Mouse (Mus musculus) CD8-positive naive resting alpha-beta T cell, adult 2 months (primary cell): ENCODE measurements around the gene Gab3.

Experiments used
- DNase-seq, 2 experiments: peaks; one replicate each; pipeline ENCODE4 v3.0.0; 2022; ENCODE audit warnings: low read depth in 2 of 2, low spot score in 2 of 2

The Gab3 gene

DNA sequence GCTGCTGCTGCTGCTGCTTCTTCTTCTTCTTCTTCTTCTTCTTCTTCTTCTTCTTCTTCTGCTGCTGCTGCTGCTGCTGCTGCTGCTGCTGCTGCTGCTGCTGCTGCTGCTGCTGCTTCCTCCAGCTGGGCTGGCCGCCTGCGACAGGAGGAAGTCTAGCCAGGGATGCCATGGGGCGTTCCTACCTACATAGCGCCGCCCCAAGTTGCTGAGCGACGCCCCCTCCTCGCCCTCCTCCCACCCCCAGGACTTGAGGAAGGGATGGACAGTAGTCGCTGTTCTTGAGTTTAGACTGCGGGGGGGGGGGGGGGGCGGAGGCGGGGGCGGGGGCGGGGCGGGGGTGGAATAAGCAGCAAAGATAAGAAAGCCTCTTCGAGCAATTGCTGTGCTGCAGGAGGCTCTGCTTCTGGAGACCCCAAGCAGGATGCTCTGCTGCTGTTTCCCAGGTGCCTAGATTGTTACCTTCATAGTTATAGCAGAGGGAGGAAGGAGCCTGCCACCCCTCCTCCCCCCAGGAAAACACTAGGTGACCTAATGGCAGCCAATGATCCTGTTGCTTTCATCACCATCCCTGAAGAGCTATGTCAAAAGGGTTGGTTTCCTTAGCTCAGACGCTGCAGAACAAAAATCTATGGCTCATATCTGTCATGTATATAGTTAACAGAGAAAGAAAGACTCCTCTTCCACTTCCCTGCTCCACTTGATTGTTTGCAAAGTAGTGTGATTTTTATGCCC lies at the start of gene Gab3:
Gab3 (minus strand) TSS at position 685 of the 735 bp plus-strand sequence.
- peak; percentile 32 to 43 for DNase-seq

DNA sequence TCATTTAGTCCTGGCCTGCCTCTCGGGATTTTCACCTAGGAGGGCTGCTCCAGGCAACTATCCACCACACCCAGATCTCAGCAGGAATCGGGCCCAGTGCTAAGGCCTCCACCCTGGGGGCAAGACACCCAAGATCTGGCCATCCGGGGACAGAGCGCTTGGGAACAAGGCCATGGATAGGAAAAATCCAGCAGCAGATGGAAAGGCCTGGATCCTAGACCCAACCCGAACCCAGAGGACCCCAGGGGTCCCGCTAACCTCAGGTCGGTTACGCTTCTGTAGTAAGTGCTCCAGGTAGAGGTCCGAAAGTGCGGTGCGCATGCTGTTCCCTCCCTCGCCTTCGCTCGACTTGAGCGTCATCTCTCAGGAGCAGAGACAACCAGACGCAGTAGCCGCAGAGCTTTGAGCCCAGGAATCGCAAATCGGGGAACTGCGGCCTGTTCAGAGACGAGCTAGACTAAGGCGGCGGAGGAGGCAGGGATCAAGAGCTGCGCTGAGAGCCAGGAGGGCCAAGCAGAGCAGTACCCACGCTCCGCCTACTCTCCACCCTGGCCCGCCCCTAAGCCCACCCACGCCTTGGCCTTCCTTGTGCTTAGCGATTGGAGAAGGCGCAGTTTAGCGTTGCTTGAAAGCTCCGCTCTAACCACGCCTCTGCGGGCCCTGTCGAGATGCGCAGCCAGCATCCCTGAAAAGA lies 45.4 kb upstream of the Gab3 start, which contains the start of gene Mpp1:
Mpp1 (minus strand) TSS at position 550 of the 694 bp plus-strand sequence.
- peak; percentile 44 to 66 for DNase-seq

DNA sequence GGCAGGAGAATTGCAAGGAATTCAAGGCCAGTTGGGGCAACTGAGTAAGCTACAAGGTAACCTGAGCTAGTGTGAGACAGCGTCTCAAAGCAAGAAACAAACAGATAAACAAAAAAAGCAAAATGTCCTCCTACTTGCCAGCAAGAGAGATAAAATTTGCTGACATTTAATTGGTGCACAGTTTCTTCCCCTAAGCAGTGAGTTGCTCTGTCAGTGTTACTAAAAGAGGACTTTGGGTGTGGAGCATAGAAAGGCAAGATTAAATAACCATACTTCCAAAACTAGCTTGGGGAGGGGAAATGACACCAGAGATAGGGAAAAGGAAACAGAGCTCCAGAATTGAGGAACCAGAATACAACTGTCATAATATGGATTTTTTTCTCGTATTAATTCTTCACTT lies 44.2 kb upstream of the Gab3 start:
- DNase-seq, result no peak

DNA sequence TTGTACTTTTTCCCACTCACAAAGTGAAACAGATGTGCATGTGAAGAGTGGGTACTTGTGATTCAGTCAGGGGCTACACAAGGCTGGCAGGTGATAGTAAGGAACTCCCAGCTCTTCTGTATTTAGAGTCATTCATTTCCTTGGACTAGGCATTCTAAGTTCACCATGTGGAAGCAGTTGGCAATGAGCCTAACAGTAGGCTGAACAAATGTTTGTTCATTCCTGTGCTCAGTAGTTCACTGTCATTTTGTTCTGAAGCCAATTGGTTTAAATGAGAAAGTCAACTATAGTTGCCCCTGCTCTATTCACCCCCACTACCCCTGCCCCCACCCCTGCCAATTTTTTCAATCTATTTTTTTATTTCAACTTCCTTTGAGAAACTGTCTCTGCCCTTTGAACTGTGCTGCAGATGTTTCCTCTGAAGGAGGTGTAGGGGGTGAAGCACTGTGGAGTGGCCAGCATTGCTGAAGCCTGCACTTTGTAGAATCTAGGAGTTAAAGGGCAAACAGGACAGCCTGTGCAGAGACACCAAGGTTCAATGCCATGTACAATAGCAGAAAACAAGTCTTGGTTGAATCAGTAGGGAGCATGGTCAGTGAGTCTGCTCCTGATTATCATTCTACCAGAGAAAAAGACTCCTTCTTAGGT lies 43.2 kb upstream of the Gab3 start:
- DNase-seq, result no peak

DNA sequence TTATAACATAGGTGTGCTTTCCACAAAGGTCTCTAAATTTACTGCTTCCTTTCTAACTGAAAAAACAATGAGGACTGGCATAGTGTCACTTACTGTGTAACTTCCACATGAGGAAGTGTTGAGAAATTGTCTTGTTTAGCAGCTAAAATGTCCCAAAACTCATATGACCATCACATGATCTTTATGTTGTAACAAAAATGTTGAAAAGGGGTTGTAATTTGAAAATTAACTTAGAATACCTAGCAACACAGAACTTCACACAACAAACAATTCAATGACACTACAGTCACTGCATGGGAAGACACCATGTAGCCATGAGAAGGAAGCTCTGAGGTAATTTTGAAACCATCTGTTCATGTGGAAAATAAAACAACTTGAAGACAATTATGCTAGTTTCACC lies 41.6 kb upstream of the Gab3 start:
- DNase-seq, result no peak

DNA sequence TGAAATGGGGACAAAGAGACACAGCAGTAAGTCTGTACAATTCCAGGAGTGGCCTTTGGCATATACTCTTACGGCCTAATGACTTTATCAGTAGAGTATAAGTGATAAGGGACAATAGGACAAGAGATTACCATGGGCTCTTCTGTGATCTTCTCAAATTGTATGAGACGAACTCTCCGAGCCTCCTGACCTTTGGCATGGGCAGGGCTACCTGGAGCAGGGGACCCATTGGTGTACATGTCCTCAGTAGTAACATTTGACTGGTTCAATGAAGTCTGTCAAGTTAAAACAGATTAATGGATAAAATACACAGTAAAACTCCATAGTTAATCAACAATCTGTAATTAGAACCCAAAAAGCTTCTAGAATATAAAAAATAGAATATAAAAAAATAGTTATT lies 40.3 kb upstream of the Gab3 start:
- DNase-seq, result no peak

DNA sequence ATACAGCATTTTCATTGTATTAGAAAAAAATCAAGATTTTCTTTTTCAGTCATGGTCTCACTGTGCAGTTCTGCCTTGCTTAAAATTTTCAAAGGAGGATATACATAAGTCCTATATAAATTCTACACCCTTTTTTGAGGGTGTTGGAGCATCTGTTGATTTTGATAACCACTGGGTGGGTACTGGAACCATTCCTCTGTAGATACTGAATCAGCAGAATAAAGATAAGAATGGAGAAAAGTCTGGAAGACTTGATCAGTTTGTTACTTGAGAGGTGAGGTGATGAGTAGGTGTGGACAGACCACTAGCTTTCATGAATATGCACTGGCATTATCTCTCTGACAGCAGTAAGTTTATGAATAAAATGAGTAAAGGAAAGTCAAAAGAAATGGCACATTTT lies 30.3 kb upstream of the Gab3 start:
- no peak for DNase-seq

DNA sequence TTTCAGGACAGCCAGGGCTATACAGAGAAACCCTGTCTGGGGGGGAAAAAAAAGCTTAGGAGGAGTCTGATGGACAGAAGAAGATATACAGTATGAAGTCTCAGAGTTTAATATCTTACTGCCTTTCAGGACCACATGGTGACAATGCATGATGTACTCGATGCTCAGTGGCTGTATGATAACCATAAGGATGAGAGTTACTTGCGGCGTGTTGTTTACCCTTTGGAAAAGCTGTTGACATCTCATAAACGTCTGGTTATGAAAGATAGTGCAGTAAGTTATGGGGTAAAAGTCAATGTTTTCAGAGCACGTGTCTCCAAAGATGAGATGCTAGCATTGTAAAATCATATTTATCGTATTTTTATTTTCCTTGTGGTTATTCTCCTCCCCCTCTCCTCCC lies 17.0 kb upstream of the Gab3 start:
- DNase-seq, result no peak

DNA sequence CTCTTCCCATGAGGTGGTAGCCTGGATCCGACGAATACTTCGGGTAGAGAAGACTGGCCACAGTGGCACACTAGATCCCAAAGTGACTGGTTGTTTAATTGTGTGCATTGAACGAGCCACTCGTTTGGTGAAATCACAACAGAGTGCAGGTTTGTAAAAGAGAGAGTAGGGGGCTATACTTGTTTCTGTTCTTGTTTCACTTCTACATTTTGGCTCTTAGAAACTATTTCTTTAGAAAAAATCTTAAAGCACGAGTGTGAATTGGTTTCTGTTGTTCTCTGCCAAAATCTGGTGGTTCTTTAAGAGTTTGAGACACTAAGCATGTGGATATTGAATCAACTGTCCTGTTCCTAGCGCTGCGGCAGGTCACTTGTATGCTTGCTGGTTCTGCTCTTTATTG lies 13.5 kb upstream of the Gab3 start:
- no peak for DNase-seq

DNA sequence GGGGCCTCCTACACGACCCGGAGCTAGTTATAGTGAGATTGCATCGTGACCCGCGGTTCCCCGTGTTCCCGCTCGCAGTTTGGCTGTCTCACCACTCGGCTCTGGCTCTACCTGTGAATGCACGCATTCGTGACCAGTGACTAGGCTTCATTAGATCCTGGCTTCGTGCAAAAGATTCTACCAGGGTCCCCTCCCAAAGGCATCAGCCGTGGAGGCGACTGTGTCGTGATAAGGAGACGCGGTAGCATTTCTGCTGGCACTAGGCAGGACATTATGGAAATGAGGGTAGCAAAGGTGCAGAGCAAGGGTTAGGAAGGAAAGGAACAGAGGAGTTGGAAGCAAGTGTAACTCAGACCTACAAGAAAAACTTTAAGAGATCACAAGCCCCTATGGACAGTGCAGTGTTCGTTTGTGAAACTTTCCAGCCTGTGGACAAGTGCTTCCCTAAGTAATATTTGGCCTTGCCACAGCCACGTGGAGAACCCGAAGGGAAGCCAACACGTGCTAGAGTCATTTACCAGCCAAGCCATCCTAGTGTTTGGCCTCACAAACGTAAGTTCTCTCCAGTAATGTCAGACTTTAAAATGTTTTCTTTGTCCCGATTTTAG lies 11.0 kb upstream of the Gab3 start:
- DNase-seq, result no peak

DNA sequence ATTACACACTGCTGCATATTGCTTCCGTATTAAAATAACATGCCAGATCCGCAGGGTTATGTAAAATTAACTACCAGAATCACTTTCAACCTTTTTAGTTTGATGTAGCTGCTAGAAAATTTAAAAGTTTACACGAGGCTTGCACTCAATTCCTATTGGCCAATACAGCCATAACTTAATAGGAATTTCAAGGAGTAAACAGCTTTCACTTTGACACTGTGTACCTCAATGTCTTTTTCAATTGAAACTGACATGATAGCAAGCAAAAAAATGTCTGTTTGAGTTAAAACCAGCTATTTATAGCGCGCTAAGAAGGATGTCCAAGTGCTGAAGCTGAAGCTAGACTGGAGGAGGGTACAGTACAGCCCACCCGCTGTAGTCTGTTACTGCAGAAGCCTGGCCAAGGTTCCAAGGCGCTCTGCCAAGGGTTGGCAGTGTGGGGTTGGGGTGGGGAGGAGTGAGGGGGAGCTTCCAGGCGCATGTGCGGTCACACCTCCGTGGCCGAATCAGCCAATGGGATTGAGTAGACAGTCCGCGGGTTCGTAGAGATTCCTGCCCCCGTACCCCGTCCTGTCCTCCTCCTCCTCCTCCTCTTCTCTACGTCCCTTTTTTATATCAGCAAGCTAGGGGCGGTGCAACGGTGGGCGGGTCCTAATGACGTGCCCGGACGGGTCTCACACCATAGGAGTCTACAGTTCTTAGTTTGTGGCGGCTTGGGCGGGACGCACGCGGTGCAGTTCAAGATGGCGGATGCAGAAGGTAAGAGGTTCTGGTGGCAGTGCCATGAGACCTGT lies 10.3 kb upstream of the Gab3 start, which contains the start of gene Dkc1:
Dkc1 (plus strand) TSS at position 486 of the 794 bp plus-strand sequence.
- DNase-seq, result peak; percentile 89 to 90

DNA sequence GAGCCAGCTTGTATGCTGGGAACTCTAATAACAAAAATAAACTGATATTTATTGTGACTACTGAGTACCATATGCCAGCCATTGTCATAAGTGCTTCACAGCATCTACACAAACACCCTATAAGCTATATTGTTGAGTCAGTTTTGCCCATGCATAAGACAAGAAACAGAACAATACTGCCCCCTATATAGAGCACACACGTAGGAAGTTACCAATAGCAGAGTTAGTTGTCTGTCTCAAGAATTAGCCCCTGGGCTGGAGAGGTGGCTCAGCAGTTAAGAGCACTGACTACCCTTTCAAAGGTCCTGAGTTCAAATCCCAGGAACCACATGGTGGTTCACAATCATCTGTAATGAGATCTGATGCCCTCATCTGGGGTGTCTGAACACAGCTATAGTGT lies 396 bp upstream of the Gab3 start:
- DNase-seq, result no peak

DNA sequence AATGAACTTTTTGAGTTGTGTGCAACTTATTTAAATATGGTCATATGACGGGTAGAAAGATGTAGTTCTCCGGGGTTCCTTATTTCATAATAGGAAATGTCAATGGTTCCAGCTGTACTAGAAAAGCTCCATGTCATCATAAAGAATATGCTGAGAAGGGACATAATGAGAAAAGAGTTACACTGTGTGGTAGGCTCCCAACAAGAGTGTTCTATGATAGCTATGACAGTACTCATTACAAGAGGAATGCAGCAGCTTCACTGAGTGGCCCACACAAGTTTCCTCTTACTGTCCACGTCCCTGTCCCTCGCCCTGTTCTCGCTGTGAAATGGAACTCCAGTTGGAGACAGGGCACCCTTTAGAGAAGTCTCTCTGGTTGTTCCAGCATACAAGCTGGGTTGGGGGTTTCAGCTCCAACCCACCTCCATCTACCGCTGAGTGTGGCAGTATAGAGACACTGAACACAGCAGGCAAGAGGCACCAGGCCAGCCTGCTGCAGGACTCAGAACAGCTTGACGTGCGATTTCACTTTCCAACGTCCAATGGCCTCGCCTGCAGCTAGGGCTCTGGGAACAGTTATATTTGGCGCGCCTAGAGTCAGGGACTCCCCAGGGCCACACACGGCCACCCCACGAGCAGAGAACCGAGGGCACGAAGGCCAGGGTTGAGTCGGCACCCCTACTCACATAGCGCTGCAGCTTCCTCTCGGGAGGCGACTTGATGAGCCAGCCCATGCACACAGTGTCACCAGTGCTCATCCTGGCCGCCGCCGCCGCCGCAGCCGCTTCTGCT lies 1.1 kb downstream of the Gab3 start:
- peak; percentile 9 to 14 for DNase-seq

DNA sequence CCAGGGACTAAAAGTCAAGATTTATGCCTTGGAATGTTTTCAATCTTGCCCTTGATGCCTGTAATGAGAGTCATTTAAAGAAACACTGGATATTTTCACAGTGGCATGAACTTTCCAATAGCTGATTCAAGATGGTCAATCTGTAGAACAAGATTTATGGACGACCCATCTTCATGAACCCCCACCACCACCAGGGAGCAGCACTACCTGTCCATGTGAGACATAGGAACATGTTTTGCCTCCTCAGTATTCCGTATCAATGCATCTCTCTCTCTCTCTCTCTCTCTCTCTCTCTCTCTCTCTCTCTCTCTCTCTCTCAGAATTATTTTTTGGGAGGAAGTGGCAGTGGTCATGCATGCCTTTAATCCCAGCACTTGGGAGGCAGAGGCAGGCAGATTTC lies 2.9 kb downstream of the Gab3 start:
- DNase-seq, result peak in 1 of 2 experiments; percentile 15

DNA sequence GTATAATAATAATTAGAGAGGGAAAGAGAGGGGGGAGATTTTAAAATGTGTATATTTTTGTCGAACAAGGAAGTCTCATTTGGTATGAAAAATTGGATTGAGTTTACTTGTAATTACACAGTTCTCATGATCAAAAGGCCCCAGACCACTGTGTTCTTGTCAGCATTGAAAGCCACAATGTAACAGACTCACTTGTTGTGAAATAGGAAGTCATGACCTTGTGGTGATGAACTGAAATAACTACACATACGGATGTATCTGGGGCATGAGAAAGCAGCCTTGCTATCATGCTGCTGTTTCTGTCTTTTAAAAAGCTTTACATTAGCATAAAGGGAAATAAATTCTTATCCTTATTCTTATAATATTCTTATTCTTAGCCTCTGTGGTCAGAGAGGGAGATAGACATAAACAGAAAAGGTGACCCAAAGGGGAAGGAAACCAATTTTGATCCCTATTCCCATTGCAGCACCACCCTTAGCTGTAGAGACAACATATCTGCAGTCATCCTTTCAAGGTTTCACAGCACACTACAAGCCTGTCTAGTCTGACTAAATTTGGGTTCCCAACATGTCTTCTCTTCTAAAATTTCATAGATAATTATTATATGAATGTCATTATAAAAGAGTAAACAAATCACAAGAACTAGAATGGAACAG lies 29.0 kb downstream of the Gab3 start:
- DNase-seq, result peak in 1 of 2 experiments; percentile 13

DNA sequence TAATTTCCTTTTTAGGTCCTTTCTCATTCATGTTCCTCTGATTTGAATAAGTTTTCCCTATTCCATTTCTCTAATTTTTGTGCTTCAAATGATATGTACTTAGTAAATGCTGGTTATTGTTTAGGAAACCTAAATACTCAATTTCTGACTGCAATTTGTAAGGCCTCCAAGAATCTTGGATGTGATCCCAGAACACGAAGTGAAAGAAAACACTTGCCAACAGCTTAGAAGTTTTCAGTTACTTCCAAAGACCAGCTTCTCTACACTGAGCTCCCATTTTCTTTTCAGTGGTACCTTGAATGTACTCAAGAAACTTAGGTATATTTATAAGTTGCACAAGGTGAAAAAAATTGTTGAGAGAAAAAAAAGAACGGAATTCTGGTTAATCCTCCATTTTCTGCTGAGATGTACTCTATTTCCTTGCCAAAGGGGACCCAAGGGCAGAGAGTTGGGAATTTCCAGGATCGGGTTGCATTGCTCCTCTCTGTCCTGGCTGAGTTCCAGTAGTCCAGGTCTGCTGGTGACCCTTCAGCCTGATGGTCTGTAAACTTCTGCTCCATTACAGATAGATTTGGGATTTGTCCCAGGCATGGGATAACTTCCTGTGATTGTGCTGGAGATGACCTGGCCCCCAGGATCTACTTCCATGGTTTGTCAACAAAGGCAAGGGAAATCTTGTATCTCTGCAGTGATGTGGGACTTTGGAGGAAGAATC lies 38.2 kb downstream of the Gab3 start:
- no peak for DNase-seq

DNA sequence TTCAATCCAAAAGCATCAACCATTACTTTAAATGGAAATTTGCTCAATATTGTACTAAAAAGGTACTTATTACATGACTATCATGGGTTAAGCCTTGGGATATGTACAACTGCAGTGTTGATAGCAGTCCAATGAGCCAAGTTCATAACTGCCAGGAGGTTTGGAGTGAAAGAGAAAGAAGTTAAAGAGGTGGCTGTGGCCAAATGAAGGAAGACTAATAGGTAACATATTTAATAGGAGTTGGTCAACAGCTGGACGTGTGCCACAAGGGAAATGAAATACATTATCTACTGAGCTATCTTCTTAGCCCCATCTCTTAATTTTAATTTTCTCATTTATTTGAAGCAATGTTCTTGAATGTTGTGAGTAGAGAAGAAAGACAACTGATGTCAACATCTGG lies 39.3 kb downstream of the Gab3 start:
- no peak for DNase-seq

DNA sequence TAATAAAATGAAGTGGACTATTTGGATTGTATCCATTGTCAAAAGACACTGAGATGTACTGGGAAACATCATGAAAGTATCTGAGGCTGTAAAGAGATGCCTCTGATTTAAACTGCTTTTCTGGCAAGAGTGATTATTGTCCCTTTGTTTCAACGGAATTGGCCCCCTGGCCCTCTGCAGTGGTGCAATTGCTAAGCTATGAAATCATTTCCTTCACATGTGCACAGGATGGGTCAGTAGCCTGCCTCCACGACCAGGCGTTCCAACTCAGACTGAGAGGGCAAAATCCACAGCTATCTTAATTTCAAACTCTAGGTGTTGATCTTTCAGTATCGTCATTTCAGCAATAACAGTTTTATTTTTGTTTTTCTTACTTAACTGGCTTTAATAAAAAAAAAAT lies 40.7 kb downstream of the Gab3 start:
- DNase-seq, result no peak

DNA sequence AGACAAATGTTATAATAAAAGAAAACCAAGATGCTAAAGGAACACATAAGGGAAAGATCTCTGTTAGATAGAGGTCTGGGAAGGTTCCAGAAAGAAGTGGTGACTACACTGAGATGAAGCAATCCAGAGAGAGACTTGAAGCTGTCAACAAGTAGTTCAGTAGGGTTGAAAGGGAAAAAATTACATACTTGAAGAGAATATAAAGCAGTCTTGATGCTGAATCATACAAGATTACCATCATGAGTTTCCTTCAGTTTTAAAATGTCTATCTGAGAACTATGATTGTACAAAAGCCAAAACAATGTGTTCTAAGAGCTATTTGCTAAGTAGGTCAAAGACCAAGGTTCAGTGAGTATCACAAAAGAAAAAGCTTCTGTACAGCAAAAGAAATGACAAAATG lies 48.6 kb downstream of the Gab3 start:
- no peak for DNase-seq
